Mouse (Mus musculus): ENCODE measurements around the gene Tent5b.

The Tent5b gene

DNA sequence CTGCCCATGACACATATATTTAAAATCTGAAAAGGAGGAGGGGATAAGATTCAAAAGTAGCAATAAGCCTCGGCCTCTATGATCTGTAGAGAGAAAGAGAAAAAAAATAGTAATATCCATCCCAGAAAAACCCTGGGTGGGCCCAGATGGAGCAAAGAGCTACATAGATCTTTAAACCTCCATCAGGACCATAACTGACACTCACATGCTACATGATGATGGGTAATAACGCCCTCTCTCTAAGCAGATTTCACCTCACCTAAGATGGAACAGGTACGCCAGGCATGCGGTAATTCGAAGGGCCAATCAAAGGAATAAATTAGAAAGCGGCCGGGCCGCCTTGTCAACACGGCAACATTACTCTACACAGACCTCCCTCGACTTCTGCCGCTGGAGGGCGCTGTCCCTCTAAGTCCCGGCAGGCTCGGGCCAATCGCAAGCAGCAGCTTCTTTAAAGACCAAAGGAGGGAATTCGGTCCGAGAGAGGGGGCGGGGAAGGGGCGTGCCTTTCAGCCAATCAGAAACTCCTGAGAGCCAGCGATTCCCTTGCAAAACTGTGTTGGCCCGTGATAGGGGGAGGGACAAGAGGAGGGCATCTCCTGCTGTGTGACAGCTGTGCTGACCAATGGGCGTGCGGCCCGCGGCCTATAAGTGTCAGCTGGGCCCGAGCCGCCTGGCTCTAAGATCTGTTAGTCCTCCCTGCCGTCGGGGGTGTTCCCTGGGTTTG, at the start of gene Tent5b:
TSS of gene Tent5b (plus strand) at position 675 of the 727 bp plus-strand sequence.
- DNase-seq (ENCODE audit: low read depth, low spot score) = peak; percentile 98

- DNase-seq (ENCODE audit: low read depth, low spot score) = no peak
Measured at GRCm38 (mm10) chr4:133431508-133431907, 48.4 kb upstream of the Tent5b start.

GRCm38 (mm10) chr4:133432560-133433171, 47.3 kb upstream of the Tent5b start:
- peak; percentile 76 for DNase-seq (ENCODE audit: low read depth, low spot score)

- no peak for DNase-seq (ENCODE audit: low read depth, low spot score)
Measured at GRCm38 (mm10) chr4:133435921-133436320, 44.0 kb upstream of the Tent5b start.

- no peak for DNase-seq (ENCODE audit: low read depth, low spot score)
Measured at GRCm38 (mm10) chr4:133439460-133440376, 40.2 kb upstream of the Tent5b start.

- DNase-seq (ENCODE audit: low read depth, low spot score) = no peak
Measured at GRCm38 (mm10) chr4:133440377-133440795, 39.5 kb upstream of the Tent5b start.

DNA sequence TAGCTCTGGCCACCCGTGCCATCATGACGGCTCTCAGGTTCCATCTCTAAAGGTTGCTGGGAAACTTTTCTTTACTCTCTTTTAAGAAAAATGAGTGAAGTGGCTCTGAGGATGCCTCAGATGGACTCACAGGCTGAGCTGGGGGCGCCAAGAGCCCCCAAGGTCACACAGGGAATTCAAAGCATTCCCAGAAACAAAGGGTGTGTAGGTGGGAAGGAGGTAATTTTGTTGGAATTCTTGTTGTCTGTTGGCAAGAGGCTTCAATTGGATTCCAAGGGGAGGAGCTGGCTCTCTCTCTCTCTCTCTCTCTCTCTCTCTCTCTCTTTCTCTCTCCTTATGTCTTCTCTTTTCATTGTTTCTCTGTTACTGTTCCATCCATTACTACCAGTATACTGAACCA, 37.7 kb upstream of the Tent5b start:
- no peak for DNase-seq (ENCODE audit: low read depth, low spot score)

- DNase-seq (ENCODE audit: low read depth, low spot score) = no peak
Measured at GRCm38 (mm10) chr4:133443085-133443484, 36.8 kb upstream of the Tent5b start.

- no peak for DNase-seq (ENCODE audit: low read depth, low spot score)
Measured at GRCm38 (mm10) chr4:133445727-133446126, 34.2 kb upstream of the Tent5b start.

DNA sequence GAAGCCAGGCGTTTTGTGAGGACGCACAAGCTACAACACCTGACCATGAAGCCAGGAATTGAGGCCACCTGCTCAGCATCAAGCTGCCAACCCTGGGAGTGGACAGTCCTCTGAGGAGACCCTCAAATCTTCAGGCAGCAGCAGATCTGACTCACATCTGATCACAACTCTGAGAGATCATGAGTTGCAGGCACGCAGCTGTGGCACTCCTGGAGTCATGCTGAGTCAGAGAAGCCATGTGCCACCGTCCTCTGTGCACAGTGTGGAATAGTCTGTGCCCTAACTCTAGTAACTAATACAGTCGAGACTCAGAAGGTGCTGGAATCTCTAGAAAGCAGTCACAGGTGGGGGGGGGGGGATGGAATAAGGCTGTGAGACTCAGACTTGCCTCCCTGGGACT, 32.6 kb upstream of the Tent5b start:
- DNase-seq (ENCODE audit: low read depth, low spot score) = no peak

DNA sequence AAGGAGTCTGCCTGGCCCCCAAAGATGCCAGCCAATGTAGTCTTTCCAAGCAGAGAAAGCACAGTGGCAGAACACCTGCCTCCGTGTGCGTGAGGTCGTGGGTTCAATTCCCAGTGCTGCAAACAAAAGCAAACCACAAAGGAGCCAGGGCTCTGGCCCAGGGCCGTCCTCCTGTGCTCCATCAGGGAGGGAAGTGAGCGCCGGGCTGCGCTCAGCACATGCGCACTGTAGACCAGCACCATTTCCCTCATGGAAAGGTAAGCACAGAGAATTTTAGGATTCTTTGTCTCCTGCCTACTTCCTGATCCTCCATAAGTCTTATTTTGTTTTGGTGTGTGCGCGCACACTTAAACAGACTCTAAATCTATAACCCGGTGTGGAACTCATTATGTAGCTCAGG, 32.0 kb upstream of the Tent5b start:
- no peak for DNase-seq (ENCODE audit: low read depth, low spot score)

GRCm38 (mm10) chr4:133448708-133449388, 31.1 kb upstream of the Tent5b start:
- no peak for DNase-seq (ENCODE audit: low read depth, low spot score)

DNA sequence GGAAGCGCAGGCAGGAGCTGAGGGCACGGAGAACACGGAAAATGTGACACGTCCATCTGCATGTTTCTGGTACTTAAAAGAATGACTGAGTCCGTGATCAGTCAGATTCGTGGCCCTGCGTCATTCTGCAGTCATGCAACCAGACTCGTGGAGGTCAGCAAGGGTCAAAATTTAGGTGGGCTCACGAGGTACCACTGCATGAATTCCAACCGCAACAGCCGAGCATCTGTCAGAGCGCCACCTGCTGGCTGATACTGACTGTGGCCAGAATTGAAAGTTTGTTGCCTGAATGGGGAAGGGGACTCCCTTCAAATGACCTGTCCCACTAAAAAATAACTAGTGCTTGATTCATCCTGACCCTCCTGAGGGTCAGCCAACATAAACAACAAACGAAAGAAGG, 30.2 kb upstream of the Tent5b start:
- DNase-seq (ENCODE audit: low read depth, low spot score) = no peak

GRCm38 (mm10) chr4:133451536-133451935, 28.4 kb upstream of the Tent5b start:
- DNase-seq (ENCODE audit: low read depth, low spot score) = no peak

- DNase-seq (ENCODE audit: low read depth, low spot score) = no peak
Measured at GRCm38 (mm10) chr4:133452433-133452832, 27.5 kb upstream of the Tent5b start.

- no peak for DNase-seq (ENCODE audit: low read depth, low spot score)
Measured at GRCm38 (mm10) chr4:133458044-133458443, 21.9 kb upstream of the Tent5b start.

- no peak for DNase-seq (ENCODE audit: low read depth, low spot score)
Measured at GRCm38 (mm10) chr4:133460006-133460405, 19.9 kb upstream of the Tent5b start.

- no peak for DNase-seq (ENCODE audit: low read depth, low spot score)
Measured at GRCm38 (mm10) chr4:133460796-133461325, 19.1 kb upstream of the Tent5b start.

DNA sequence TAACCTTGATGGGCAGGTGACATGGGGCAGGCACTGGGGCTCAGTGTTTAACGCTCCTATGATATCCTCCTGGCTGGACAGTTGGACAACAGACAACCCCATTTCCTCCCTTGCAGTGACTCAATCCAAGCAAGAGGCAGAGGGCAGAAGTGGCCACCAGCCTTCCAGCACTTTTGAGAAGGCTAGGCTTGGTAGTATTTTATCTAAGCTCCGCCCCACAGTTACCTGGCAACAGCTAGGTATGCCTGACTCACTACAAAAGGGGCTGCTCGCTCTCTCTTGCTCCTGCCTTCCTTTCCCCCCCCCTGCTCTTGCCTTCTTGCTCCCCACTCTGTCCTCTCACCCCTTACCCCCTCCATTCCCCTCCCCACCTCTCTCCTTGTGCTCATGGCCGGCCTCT, 18.6 kb upstream of the Tent5b start:
- no peak for DNase-seq (ENCODE audit: low read depth, low spot score)

DNA sequence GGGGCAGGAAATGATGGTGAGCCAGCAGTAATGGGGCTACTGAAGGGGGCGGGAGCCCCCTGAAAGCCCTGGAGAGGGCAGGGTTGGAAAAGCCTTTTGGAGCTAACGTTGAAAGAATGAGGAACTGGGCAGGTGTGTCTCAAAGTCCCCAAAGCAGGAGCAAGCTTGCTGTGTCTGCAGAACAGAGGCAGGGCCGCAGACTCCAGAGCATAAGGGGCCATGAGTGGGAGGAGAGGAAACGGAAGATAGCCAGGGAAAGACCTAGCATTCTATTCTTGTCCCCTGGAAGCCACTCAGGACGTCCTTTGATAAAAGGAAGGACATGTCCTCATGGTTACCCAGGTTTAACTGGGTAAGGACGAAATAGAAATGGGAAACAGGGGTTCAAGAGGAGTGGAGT, 16.7 kb upstream of the Tent5b start:
- no peak for DNase-seq (ENCODE audit: low read depth, low spot score)

GRCm38 (mm10) chr4:133468080-133468479, 11.9 kb upstream of the Tent5b start:
- no peak for DNase-seq (ENCODE audit: low read depth, low spot score)
